Mouse (Mus musculus): Measurements from ENCODE around the gene Ciart. TPM values are rescaled to one million over a fixed set of nuclear protein-coding genes. Genes with fewer than 3 reads are reported as not detected.

Gene Ciart
- polyA plus RNA-seq, 1 experiment = not detected

- WGBS = 14% methylated on average over 7 of the region's 7 CpGs
- Histone ChIP-seq H3K4me1 (ENCODE audit: control insufficient read depth, insufficient read depth, low read length) (no peaks in the 10 kb centered on the region), H3K4me3 (ENCODE audit: insufficient read depth, low read depth, low read length) (peak overlapping the region; percentile 86), H3K27ac (ENCODE audit: insufficient read depth, low read depth, low read length) (no peak overlapping the region)
- no peak for TF ChIP-seq CTCF (IDR thresholded peaks at IDR 0.05; ENCODE audit: insufficient read depth, low read depth, low read length)
- no peak for TF ChIP-seq POLR2A (IDR thresholded peaks at IDR 0.05; ENCODE audit: insufficient read depth, low read depth, low read length)
Observed at GRCm38 (mm10) chr3:95856115-95856514, 25.9 kb downstream of the Ciart start.

GRCm38 (mm10) chr3:95855502-95856089, 26.5 kb downstream of the Ciart start, which contains the start of gene Prpf3:
Gene Prpf3, minus strand, starts transcription at chr3:95855885.
- WGBS = under 1% methylated on average over 56 of the region's 56 CpGs
- H3K4me3 ChIP-seq (ENCODE audit: insufficient read depth, low read depth, low read length) = peak within 1 kb of the TSS; percentile 86
- no peak within 1 kb of the TSS for H3K27ac ChIP-seq (ENCODE audit: insufficient read depth, low read depth, low read length)
- no peaks in the 10 kb centered on the region for H3K4me1 ChIP-seq (ENCODE audit: control insufficient read depth, insufficient read depth, low read length)
- TF ChIP-seq CTCF (IDR thresholded peaks at IDR 0.05; ENCODE audit: insufficient read depth, low read depth, low read length) (no peak), POLR2A (IDR thresholded peaks at IDR 0.05; ENCODE audit: insufficient read depth, low read depth, low read length) (peak; percentile 62)

- 95% methylated on average over 8 of the region's 8 CpGs for WGBS
- H3K4me1 ChIP-seq (ENCODE audit: control insufficient read depth, insufficient read depth, low read length) = no peaks in the 10 kb centered on the region
- no peak overlapping the region for H3K27ac ChIP-seq (ENCODE audit: insufficient read depth, low read depth, low read length)
- H3K4me3 ChIP-seq (ENCODE audit: insufficient read depth, low read depth, low read length) = no peak overlapping the region
- TF ChIP-seq CTCF (IDR thresholded peaks at IDR 0.05; ENCODE audit: insufficient read depth, low read depth, low read length) (no peak), POLR2A (IDR thresholded peaks at IDR 0.05; ENCODE audit: insufficient read depth, low read depth, low read length) (no peak)
Observed at GRCm38 (mm10) chr3:95851317-95851716, 30.7 kb downstream of the Ciart start.

GRCm38 (mm10) chr3:95850611-95851010, 31.4 kb downstream of the Ciart start:
- TF ChIP-seq POLR2A (IDR thresholded peaks at IDR 0.05; ENCODE audit: insufficient read depth, low read depth, low read length) = no peak
- TF ChIP-seq CTCF (IDR thresholded peaks at IDR 0.05; ENCODE audit: insufficient read depth, low read depth, low read length) = no peak
- 87% methylated on average over 4 of the region's 4 CpGs for WGBS
- H3K27ac ChIP-seq (ENCODE audit: insufficient read depth, low read depth, low read length) = no peak overlapping the region
- H3K4me1 ChIP-seq (ENCODE audit: control insufficient read depth, insufficient read depth, low read length) = no peaks in the 10 kb centered on the region
- H3K4me3 ChIP-seq (ENCODE audit: insufficient read depth, low read depth, low read length) = no peak overlapping the region

- H3K27ac ChIP-seq (ENCODE audit: insufficient read depth, low read depth, low read length) = no peak overlapping the region
- TF ChIP-seq CTCF (IDR thresholded peaks at IDR 0.05; ENCODE audit: insufficient read depth, low read depth, low read length) = no peak
- TF ChIP-seq POLR2A (IDR thresholded peaks at IDR 0.05; ENCODE audit: insufficient read depth, low read depth, low read length) = no peak
- H3K4me1 ChIP-seq (ENCODE audit: control insufficient read depth, insufficient read depth, low read length) = no peaks in the 10 kb centered on the region
- 89% methylated on average over 3 of the region's 3 CpGs for WGBS
- H3K4me3 ChIP-seq (ENCODE audit: insufficient read depth, low read depth, low read length) = no peak overlapping the region
Observed at GRCm38 (mm10) chr3:95842503-95843214, 39.4 kb downstream of the Ciart start.

GRCm38 (mm10) chr3:95839250-95839649, 42.8 kb downstream of the Ciart start:
- Histone ChIP-seq H3K4me1 (ENCODE audit: control insufficient read depth, insufficient read depth, low read length) (no peaks in the 10 kb centered on the region), H3K4me3 (ENCODE audit: insufficient read depth, low read depth, low read length) (no peak overlapping the region), H3K27ac (ENCODE audit: insufficient read depth, low read depth, low read length) (no peak overlapping the region)
- 97% methylated on average over 2 of the region's 2 CpGs for WGBS
- TF ChIP-seq POLR2A (IDR thresholded peaks at IDR 0.05; ENCODE audit: insufficient read depth, low read depth, low read length) (no peak), CTCF (IDR thresholded peaks at IDR 0.05; ENCODE audit: insufficient read depth, low read depth, low read length) (no peak)

- Histone ChIP-seq H3K4me1 (ENCODE audit: control insufficient read depth, insufficient read depth, low read length) (no peaks in the 10 kb centered on the region), H3K4me3 (ENCODE audit: insufficient read depth, low read depth, low read length) (no peak overlapping the region), H3K27ac (ENCODE audit: insufficient read depth, low read depth, low read length) (no peak overlapping the region)
- 96% methylated on average over 4 of the region's 4 CpGs for WGBS
- TF ChIP-seq CTCF (IDR thresholded peaks at IDR 0.05; ENCODE audit: insufficient read depth, low read depth, low read length) (no peak), POLR2A (IDR thresholded peaks at IDR 0.05; ENCODE audit: insufficient read depth, low read depth, low read length) (no peak)
Observed at GRCm38 (mm10) chr3:95829053-95829452, 53.0 kb downstream of the Ciart start.

Other genes starting within 250 kb of the Ciart start
- gene Mcl1, start 223.5 kb downstream of the Ciart start, polyA plus RNA-seq (2012; ENCODE audit: insufficient read depth, insufficient read length, low replicate concordance, missing spikeins) = 157 and 245 TPM in 2 replicates
- gene Adamtsl4, start 194.3 kb downstream of the Ciart start, polyA plus RNA-seq (2012; ENCODE audit: insufficient read depth, insufficient read length, low replicate concordance, missing spikeins) = not detected in 2 replicates
- gene Ecm1, start 142.7 kb downstream of the Ciart start, polyA plus RNA-seq (2012; ENCODE audit: insufficient read depth, insufficient read length, low replicate concordance, missing spikeins) = not detected in 2 replicates
- gene Tars2, start 122.0 kb downstream of the Ciart start, polyA plus RNA-seq (2012; ENCODE audit: insufficient read depth, insufficient read length, low replicate concordance, missing spikeins) = not detected in 2 replicates
- gene Rprd2, start 63.4 kb downstream of the Ciart start, polyA plus RNA-seq (2012; ENCODE audit: insufficient read depth, insufficient read length, low replicate concordance, missing spikeins) = 146 TPM in 1 of 2 replicates, not detected in the other
- 314 TPM in 1 of 2 replicates, not detected in the other for gene Prpf3, start 26.4 kb downstream of the Ciart start, polyA plus RNA-seq (2012; ENCODE audit: insufficient read depth, insufficient read length, low replicate concordance, missing spikeins)
- gene Mrps21, start 10.7 kb downstream of the Ciart start, polyA plus RNA-seq (2012; ENCODE audit: insufficient read depth, insufficient read length, low replicate concordance, missing spikeins) = not detected in 2 replicates
- not detected in 2 replicates for gene BC028528, start 9.8 kb upstream of the Ciart start, polyA plus RNA-seq (2012; ENCODE audit: insufficient read depth, insufficient read length, low replicate concordance, missing spikeins)
- gene Aph1a, start 11.7 kb upstream of the Ciart start, polyA plus RNA-seq (2012; ENCODE audit: insufficient read depth, insufficient read length, low replicate concordance, missing spikeins) = not detected in 2 replicates
- gene Car14, start 22.4 kb upstream of the Ciart start, polyA plus RNA-seq (2012; ENCODE audit: insufficient read depth, insufficient read length, low replicate concordance, missing spikeins) = not detected in 2 replicates
- gene Anp32e, start 47.0 kb upstream of the Ciart start, polyA plus RNA-seq (2012; ENCODE audit: insufficient read depth, insufficient read length, low replicate concordance, missing spikeins) = 541 and 1,043 TPM in 2 replicates
- not detected in 2 replicates for gene Plekho1, start 113.8 kb upstream of the Ciart start, polyA plus RNA-seq (2012; ENCODE audit: insufficient read depth, insufficient read length, low replicate concordance, missing spikeins)
- gene Vps45, start 176.2 kb upstream of the Ciart start, polyA plus RNA-seq (2012; ENCODE audit: insufficient read depth, insufficient read length, low replicate concordance, missing spikeins) = not detected in 2 replicates
- gene Otud7b, start 222.3 kb upstream of the Ciart start, polyA plus RNA-seq (2012; ENCODE audit: insufficient read depth, insufficient read length, low replicate concordance, missing spikeins) = not detected in 2 replicates